Mouse (Mus musculus): ENCODE measurements around the gene Hoxc11.
A peak's percentile ranks its signal among the peaks of the same experiment; 100 is the strongest.

Hoxc11 gene

GRCm38 (mm10) chr15:102965892-102966775, 11.9 kb downstream of the Hoxc11 start:
- peak; percentile 99 for DNase-seq

- peak; percentile 60 for DNase-seq
Observed at GRCm38 (mm10) chr15:102966776-102967311, 12.6 kb downstream of the Hoxc11 start, which contains the start of gene Hoxc10. Gene Hoxc10, plus strand, starts transcription at chr15:102966796.

GRCm38 (mm10) chr15:102967312-102967510, 13.0 kb downstream of the Hoxc11 start, which contains the start of gene Hoxc5:
Gene Hoxc5, plus strand, starts transcription at chr15:102967443.
- DNase-seq: no peak

GRCm38 (mm10) chr15:102967511-102968397, 13.5 kb downstream of the Hoxc11 start:
- peak; percentile 61 for DNase-seq

- DNase-seq: no peak
Observed at GRCm38 (mm10) chr15:102969296-102969695, 15.1 kb downstream of the Hoxc11 start.

- peak; percentile 75 for DNase-seq
Observed at GRCm38 (mm10) chr15:102970740-102971139, 16.5 kb downstream of the Hoxc11 start.

- DNase-seq: no peak
Observed at GRCm38 (mm10) chr15:102972254-102972653, 18.0 kb downstream of the Hoxc11 start.

- DNase-seq: peak; percentile 37
Observed at GRCm38 (mm10) chr15:102972753-102973152, 18.5 kb downstream of the Hoxc11 start.

- peak; percentile 38 for DNase-seq
Observed at GRCm38 (mm10) chr15:102975034-102975433, 20.8 kb downstream of the Hoxc11 start.

- peak; percentile 77 for DNase-seq
Observed at GRCm38 (mm10) chr15:102975688-102976111, 21.5 kb downstream of the Hoxc11 start.

- peak; percentile 59 for DNase-seq
Observed at GRCm38 (mm10) chr15:102976171-102976570, 21.9 kb downstream of the Hoxc11 start, which contains the start of gene Hoxc9. Gene Hoxc9, plus strand, starts transcription at chr15:102976439.

- peak; percentile 68 for DNase-seq
Observed at GRCm38 (mm10) chr15:102976631-102977422, 22.6 kb downstream of the Hoxc11 start.

- DNase-seq: no peak
Observed at GRCm38 (mm10) chr15:102977423-102977974, 23.3 kb downstream of the Hoxc11 start.

- DNase-seq: peak; percentile 53
Observed at GRCm38 (mm10) chr15:102978615-102979515, 24.6 kb downstream of the Hoxc11 start.

GRCm38 (mm10) chr15:102979936-102980335, 25.7 kb downstream of the Hoxc11 start:
- no peak for DNase-seq

- DNase-seq: no peak
Observed at GRCm38 (mm10) chr15:102980352-102980751, 26.1 kb downstream of the Hoxc11 start.

GRCm38 (mm10) chr15:102980912-102981311, 26.7 kb downstream of the Hoxc11 start:
- no peak for DNase-seq

- peak; percentile 80 for DNase-seq
Observed at GRCm38 (mm10) chr15:102981379-102982288, 27.4 kb downstream of the Hoxc11 start.

- DNase-seq: no peak
Observed at GRCm38 (mm10) chr15:102983716-102984115, 29.5 kb downstream of the Hoxc11 start.

- no peak for DNase-seq
Observed at GRCm38 (mm10) chr15:102984521-102984920, 30.3 kb downstream of the Hoxc11 start.
